Mouse (Mus musculus) limb, embryonic 12.5 days (tissue): Measurements from ENCODE around the gene Adpgk. TPM values are rescaled to one million over a fixed set of nuclear protein-coding genes. Genes with fewer than 3 reads are reported as not detected.
"Not testable (repeated sequence)": the region's sequence is repeated elsewhere in the genome, so short reads cannot be mapped to it uniquely, and the experiment has no call there.

Experiments
- ATAC-seq: fragments of 200-750 bp; cut with Nextera tagmentation; 2 replicates; pipeline ENCODE4 v1.8.0; 2017; ENCODE audit warnings: low read depth, moderate TSS enrichment; ENCODE audit not compliant: insufficient number of reproducible peaks, insufficient read depth, low FRiP score, low TSS enrichment
- H3K27ac ChIP-seq: fragments of 300-500 bp; sonication (generic); 2 replicates; pipeline ENCODE4 v1.5.1; 2016; ENCODE audit warnings: mild to moderate bottlenecking, moderate library complexity
- H3K27me3 ChIP-seq: fragments of 300-500 bp; sonication (generic); 2 replicates; pipeline ENCODE4 v1.6.1; 2016; ENCODE audit warnings: mild to moderate bottlenecking, moderate library complexity
- H3K36me3 ChIP-seq: fragments of 300-500 bp; sonication (generic); 2 replicates; pipeline ENCODE4 v1.6.1; 2016; ENCODE audit warnings: mild to moderate bottlenecking, moderate library complexity
- H3K4me1 ChIP-seq: fragments of 300-500 bp; sonication (generic); replicated peaks from 2 replicates; pipeline ENCODE4 v1.6.1; 2016
- H3K4me2 ChIP-seq: fragments of 300-500 bp; sonication (generic); 2 replicates; pipeline ENCODE4 v1.6.1; 2016; ENCODE audit warnings: mild to moderate bottlenecking, moderate library complexity
- H3K4me3 ChIP-seq: fragments of 300-500 bp; sonication (generic); replicated peaks from 2 replicates; pipeline ENCODE4 v1.5.1; 2016; ENCODE audit warnings: mild to moderate bottlenecking
- H3K9ac ChIP-seq: fragments of 300-500 bp; sonication (generic); replicated peaks from 2 replicates; pipeline ENCODE4 v1.6.1; 2016; ENCODE audit warnings: mild to moderate bottlenecking, moderate library complexity
- H3K9me3 ChIP-seq: fragments of 300-500 bp; sonication (generic); 2 replicates; pipeline ENCODE4 v1.6.1; 2016; ENCODE audit warnings: mild to moderate bottlenecking, moderate library complexity
- WGBS: fragments of 180-500 bp; shearing (Covaris S2); methylation state at CpG from one replicate; pipeline ENCODE4 v1.1.7; 2016; 5-methylcytosine and 5-hydroxymethylcytosine counted together
- polyA plus RNA-seq: library from polyadenylated mRNA; unstranded; fragments of >200 nt; fragmentation: Nextera tagmentation; extraction: Ambion mirVana; gene quantifications from 2 replicates; pipeline ENCODE4 v1.2.1, GENCODE M21; 2016

The Adpgk gene
- polyA plus RNA-seq, 1 experiment from 2014 or later: 47.4 TPM

DNA sequence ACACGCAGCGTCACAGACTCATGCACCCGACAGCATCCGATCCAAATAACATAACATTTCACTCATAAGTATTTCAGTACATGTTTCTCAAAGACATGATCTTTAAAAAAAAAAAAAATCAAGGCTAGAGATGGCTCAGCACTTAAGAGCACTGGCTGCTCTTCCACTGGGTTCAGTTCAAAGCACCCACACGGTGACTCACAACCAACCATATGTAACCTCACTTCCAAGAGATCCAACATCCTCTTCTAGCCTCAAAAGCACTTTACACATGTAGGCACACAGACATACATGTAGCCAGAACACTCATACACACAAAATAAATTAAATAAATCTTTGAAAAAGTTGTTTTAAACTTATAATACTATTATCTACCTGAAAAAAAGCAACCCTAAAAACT is 46.5 kb downstream of the Adpgk start:
- Histone ChIP-seq H3K9me3 (peaks cover 4% of the 10 kb centered on the region; the same call in 1 of the 2 replicates), H3K27ac (no peak overlapping the region), H3K36me3 (peaks cover 58% of the 10 kb centered on the region), H3K27me3 (no peaks in the 10 kb centered on the region), H3K4me2 (no peak overlapping the region), H3K4me3 (no peak overlapping the region), H3K4me1 (no peaks in the 10 kb centered on the region), H3K9ac (no peak overlapping the region)
- no peak for ATAC-seq
- WGBS: 90% methylated on average over 5 of the region's 5 CpGs

DNA sequence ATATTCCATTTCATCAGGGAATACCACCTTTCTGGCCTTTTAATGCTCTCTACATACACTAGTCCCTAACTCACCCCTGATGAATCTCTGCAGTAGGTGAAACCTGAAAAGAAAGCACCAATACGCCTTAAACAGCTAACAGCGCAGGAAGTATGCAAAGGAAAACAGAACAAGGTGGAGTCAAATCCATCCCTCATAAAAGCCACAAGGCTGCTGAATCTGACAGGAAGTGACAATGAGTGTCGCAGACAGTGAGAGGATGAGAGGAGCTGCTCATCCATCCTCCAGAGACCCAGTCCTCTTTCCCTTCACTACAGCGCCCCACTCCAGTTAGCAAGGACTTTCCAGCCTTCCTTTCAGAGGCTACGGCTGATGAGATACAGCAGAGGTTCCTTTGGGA is 47.1 kb downstream of the Adpgk start:
- no peak overlapping the region for H3K27ac ChIP-seq
- H3K27me3 ChIP-seq: no peaks in the 10 kb centered on the region
- no peaks in the 10 kb centered on the region for H3K4me1 ChIP-seq
- no peak overlapping the region for H3K4me2 ChIP-seq
- 85% methylated on average over 5 of the region's 5 CpGs for WGBS
- H3K36me3 ChIP-seq: peaks cover 56% of the 10 kb centered on the region
- ATAC-seq: no peak
- H3K4me3 ChIP-seq: no peak overlapping the region
- no peak overlapping the region for H3K9ac ChIP-seq
- peaks cover 4% of the 10 kb centered on the region; the same call in 1 of the 2 replicates for H3K9me3 ChIP-seq

DNA sequence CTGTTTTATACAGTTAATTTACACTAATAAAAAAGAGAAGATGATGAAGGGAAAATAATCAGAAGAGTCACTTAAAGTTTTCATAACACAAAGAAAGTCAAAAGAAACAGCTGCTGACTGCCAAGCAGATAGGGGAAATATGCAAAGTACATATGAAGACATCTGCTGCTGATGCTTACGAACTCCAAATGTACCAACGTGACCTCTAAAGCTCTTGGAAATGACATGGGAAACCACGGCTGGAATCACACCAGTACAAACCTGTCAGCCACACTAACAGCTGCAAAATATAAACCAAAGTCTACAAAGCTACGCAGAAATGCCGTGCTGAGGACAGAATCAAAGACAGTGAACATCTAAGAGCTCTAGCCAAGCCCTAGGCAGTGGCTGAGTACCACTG is 47.7 kb downstream of the Adpgk start:
- Histone ChIP-seq H3K4me3 (no peak overlapping the region), H3K9me3 (peaks cover 4% of the 10 kb centered on the region; the same call in 1 of the 2 replicates), H3K36me3 (peaks cover 52% of the 10 kb centered on the region), H3K9ac (no peak overlapping the region), H3K4me2 (no peak overlapping the region), H3K27me3 (no peaks in the 10 kb centered on the region), H3K4me1 (no peaks in the 10 kb centered on the region), H3K27ac (no peak overlapping the region)
- no peak for ATAC-seq
- WGBS: 86% methylated on average over 5 of the region's 5 CpGs

DNA sequence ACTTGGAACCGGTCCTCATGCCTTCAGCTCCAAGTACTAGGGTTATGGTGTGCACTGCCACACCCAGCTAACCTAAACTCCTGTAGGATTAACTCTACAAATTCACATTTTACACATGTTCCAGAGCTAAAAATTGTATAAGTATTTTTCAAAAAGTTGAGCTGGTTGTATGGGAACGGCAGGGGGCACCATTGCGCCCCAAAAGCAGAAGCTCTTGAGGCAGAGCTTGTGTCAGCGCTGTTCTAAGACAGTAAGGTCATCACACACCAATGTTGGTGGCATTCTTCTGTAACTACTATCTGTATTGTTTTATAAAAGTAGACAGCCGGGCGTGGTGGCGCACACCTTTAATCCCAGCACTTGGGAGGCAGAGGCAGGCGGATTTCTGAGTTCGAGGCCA is 48.6 kb downstream of the Adpgk start:
- Histone ChIP-seq H3K9ac (no peak overlapping the region), H3K4me3 (no peak overlapping the region), H3K4me1 (no peaks in the 10 kb centered on the region), H3K27me3 (no peaks in the 10 kb centered on the region), H3K9me3 (peaks cover 4% of the 10 kb centered on the region; the same call in 1 of the 2 replicates), H3K36me3 (peaks cover 52% of the 10 kb centered on the region), H3K27ac (no peak overlapping the region), H3K4me2 (no peak overlapping the region)
- no peak for ATAC-seq
- 86% methylated on average over 9 of the region's 9 CpGs for WGBS

DNA sequence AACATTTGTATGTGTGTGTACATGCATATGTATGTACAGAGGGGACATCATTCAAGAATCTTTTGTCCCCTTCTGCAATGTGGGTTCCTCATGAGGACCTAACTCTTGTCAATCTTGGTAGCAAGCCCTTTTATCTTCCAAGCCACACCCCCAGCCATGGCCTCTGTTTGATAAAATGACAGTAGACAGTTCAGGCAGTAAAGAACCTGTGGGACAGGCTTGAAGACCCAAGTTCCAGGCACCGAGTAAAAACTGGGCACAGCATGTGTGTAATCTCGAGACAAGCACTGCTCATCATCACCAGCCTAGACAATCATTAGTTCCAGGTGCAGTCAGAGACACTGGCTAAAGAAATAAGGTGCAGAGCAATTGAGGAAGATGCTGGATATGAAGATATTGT is 54.8 kb downstream of the Adpgk start:
- H3K9ac ChIP-seq: no peak overlapping the region
- H3K27ac ChIP-seq: no peak overlapping the region
- H3K27me3 ChIP-seq: no peaks in the 10 kb centered on the region
- H3K9me3 ChIP-seq: peaks cover 4% of the 10 kb centered on the region; the same call in 1 of the 2 replicates
- H3K36me3 ChIP-seq: peaks cover 20% of the 10 kb centered on the region
- H3K4me2 ChIP-seq: no peak overlapping the region
- H3K4me1 ChIP-seq: no peaks in the 10 kb centered on the region
- WGBS: 61% methylated on average over 2 of the region's 2 CpGs
- ATAC-seq: no peak
- H3K4me3 ChIP-seq: no peak overlapping the region

DNA sequence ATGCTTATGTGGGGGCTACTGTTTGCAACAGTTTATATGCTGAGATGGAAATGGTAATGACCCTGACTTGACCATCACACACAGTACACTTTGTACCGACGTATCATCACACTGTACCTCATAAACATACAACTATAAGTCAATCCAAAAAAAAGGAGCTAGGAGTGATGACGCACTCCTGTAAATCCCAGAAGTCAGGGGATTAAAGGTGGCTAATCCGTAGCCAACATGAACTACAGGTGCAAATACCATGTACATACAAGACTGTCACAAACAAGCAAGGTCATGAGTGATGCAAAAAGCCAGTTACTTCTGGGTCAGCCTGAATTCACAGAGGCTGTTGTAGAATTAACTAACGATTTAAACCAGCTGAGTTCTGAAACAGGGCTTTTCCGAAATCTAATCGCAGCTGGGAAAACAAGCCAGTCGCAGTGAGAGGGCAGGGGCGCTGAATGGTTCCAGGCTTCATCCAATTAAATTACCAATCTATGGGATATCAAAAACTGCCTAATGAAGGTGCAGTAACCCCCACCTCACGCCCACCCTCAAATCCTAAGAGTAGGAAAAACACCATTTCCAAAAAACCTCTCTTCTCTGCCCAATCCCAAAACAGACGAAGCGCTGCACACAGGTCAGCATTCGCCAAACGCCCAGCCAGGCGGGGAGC is 61.4 kb downstream of the Adpgk start:
- no peaks in the 10 kb centered on the region for H3K9me3 ChIP-seq
- no peaks in the 10 kb centered on the region for H3K27me3 ChIP-seq
- peak overlapping the region; percentile 79 for H3K9ac ChIP-seq
- no peaks in the 10 kb centered on the region for H3K36me3 ChIP-seq
- no peak for ATAC-seq
- WGBS: 13% methylated on average over 15 of the region's 15 CpGs
- peaks cover 8% of the 10 kb centered on the region for H3K4me1 ChIP-seq
- peak overlapping the region; percentile 76 for H3K4me3 ChIP-seq
- peak overlapping the region; percentile 88 for H3K27ac ChIP-seq
- peak overlapping the region; percentile 62 for H3K4me2 ChIP-seq

DNA sequence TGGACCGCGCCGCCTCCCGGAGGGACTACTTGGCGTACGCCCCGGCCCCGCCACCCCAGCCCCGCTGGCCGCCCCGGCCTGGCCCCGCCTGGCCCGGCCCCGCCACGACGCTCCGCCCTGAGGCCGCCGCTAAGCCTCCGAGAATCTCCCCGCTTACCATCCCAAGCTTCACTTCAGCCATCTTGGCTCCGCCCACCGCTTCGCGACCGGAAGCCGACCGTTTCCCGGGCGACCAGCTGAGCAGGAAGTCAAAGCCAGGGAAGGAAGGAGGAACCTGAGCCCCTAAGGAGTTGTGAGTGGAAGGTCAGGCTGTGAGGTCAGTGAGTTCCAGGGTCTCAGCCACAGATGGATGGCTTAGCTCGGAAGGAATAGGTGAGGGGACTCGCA is 61.9 kb downstream of the Adpgk start, which contains the start of gene Bbs4:
TSS of gene Bbs4 (minus strand) at position 256 of the 387 bp plus-strand sequence.
- Histone ChIP-seq H3K4me3 (peak within 1 kb of the TSS; percentile 76), H3K9me3 (no peaks in the 10 kb centered on the region), H3K4me1 (peaks cover 8% of the 10 kb centered on the region), H3K36me3 (no peaks in the 10 kb centered on the region), H3K4me2 (peak within 1 kb of the TSS; percentile 62), H3K27me3 (no peaks in the 10 kb centered on the region), H3K27ac (peak within 1 kb of the TSS; percentile 88), H3K9ac (peak within 1 kb of the TSS; percentile 79)
- under 1% methylated on average over 32 of the region's 32 CpGs for WGBS
- peak; percentile 91 for ATAC-seq

DNA sequence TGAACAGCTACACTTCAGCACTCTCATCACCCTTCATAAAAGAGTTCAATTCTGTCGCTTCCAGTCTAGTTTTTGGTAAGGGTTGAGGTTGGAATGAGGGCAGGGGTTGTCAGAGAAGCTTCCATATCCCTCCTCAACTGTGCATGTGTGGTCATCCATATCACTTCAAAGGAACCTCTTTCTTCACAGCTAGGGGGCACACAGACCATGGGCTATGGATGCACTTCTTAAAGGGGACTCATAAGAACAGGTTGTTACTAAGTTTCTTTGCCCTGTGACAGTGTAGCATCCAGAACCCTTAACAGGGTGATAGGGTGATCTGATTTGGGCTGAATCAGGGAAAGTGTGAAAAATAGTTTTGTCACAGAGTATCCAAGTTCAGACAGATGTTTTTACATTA is 66.7 kb downstream of the Adpgk start:
- WGBS: 49% methylated on average over 1 of the region's 1 CpGs
- not testable (repeated sequence) for H3K36me3 ChIP-seq, H3K9me3 ChIP-seq, H3K27me3 ChIP-seq, H3K9ac ChIP-seq, H3K4me3 ChIP-seq, ATAC-seq, H3K4me2 ChIP-seq, H3K4me1 ChIP-seq, H3K27ac ChIP-seq

DNA sequence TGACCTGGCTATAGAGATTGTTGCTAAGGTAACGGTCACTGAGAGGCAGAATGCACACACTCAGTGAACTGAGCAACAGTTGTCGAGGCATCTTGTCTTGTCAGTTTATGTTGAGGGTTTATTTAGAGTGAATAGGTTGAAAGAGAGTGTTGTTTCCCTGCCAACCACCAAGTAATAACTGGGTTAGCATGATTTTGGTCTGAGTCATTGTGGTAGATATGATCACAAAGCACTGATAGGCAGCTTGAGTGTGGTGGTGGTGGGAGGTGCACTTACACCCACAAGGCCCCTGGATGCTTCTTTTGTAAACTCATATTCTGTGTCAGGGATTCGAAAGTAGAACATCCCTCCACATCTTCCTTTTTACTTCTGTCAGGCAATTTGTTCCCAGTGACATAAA is 69.1 kb downstream of the Adpgk start:
- not testable (repeated sequence) for H3K9me3 ChIP-seq, H3K27ac ChIP-seq, H3K4me2 ChIP-seq, ATAC-seq, H3K27me3 ChIP-seq, H3K4me1 ChIP-seq, H3K4me3 ChIP-seq, H3K36me3 ChIP-seq, H3K9ac ChIP-seq
- WGBS: 81% methylated on average over 2 of the region's 3 CpGs

DNA sequence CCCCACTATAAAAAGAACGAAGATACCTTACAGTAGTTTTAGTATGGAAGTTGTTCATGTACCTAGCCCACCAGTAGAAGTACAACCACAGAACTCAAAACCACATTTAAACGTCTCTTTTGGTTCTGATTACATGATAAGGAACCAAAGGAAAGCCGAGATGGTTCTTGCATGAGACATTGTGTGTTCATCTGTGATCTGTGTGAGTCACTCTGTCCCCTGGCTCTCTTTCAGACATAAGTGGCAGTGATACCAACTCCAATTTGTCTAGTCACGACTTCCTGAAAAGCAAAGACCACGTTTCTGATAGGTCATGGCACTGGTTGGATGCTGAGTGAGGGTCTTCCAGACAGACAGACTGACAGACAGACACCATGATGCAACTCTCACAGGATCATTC is 77.9 kb downstream of the Adpgk start:
- Histone ChIP-seq H3K4me2 (no peak overlapping the region), H3K27me3 (no peaks in the 10 kb centered on the region), H3K9ac (no peak overlapping the region), H3K27ac (no peak overlapping the region), H3K4me3 (no peak overlapping the region), H3K36me3 (no peaks in the 10 kb centered on the region), H3K4me1 (no peaks in the 10 kb centered on the region), H3K9me3 (peaks cover 20% of the 10 kb centered on the region)
- ATAC-seq: no peak
- 83% methylated on average over 5 of the region's 5 CpGs for WGBS

DNA sequence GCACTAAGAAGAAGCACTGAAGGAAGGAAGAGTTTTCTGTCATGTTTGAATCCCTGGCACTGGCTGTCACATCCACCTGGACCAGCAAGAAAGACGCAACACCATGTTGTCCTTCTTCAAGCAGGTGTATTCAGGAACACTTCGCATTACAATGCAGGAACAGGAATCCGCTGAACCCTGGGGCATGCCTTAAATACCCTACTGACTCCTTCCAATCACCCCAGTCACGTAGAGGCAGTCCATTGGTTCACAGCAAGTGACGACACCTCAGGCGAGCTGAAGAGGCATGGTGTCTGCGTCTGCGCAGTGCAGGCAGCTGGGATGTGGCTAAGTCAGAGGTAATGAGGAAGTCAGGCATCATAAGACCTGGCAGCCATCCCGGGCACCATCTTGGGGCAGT is 78.3 kb downstream of the Adpgk start:
- peaks cover 22% of the 10 kb centered on the region for H3K9me3 ChIP-seq
- H3K27ac ChIP-seq: no peak overlapping the region
- ATAC-seq: no peak
- H3K4me1 ChIP-seq: no peaks in the 10 kb centered on the region
- no peak overlapping the region for H3K9ac ChIP-seq
- H3K36me3 ChIP-seq: no peaks in the 10 kb centered on the region
- H3K27me3 ChIP-seq: no peaks in the 10 kb centered on the region
- WGBS: 94% methylated on average over 9 of the region's 9 CpGs
- H3K4me2 ChIP-seq: no peak overlapping the region
- no peak overlapping the region for H3K4me3 ChIP-seq
